Mouse (Mus musculus) gastrocnemius, postnatal 10 days (tissue): ENCODE results near the gene Fam98a. TPM values are rescaled to one million over a fixed set of nuclear protein-coding genes. Genes with fewer than 3 reads are reported as not detected.

Experiments used
- DNase-seq: peaks from one replicate; pipeline ENCODE4 v3.0.0; 2021; ENCODE audit warnings: mixed read lengths
- total RNA-seq, 2 experiments: library from RNA; stranded (reverse); gene quantifications; 2 replicates each; pipeline ENCODE4 v1.2.3; 2021

The Fam98a gene
- total RNA-seq, 2 experiments from 2014 or later = 29.4 to 37.8 TPM

- no peak for DNase-seq
Measured at GRCm38 (mm10) chr17:75522347-75523065, 29.2 kb downstream of the Fam98a start.

- no peak for DNase-seq
Measured at GRCm38 (mm10) chr17:75521236-75521842, 30.4 kb downstream of the Fam98a start.

GRCm38 (mm10) chr17:75519239-75519900 lies 32.4 kb downstream of the Fam98a start:
- DNase-seq = no peak

- DNase-seq = no peak
Measured at GRCm38 (mm10) chr17:75518181-75518901, 33.4 kb downstream of the Fam98a start.

- no peak for DNase-seq
Measured at GRCm38 (mm10) chr17:75516591-75516990, 35.2 kb downstream of the Fam98a start.

- DNase-seq = no peak
Measured at GRCm38 (mm10) chr17:75509257-75509656, 42.5 kb downstream of the Fam98a start.

GRCm38 (mm10) chr17:75506708-75507641 lies 44.8 kb downstream of the Fam98a start:
- no peak for DNase-seq

GRCm38 (mm10) chr17:75506097-75506675 lies 45.6 kb downstream of the Fam98a start:
- DNase-seq = no peak

GRCm38 (mm10) chr17:75505053-75505452 lies 46.7 kb downstream of the Fam98a start:
- no peak for DNase-seq

- DNase-seq = no peak
Measured at GRCm38 (mm10) chr17:75503031-75503430, 48.7 kb downstream of the Fam98a start.

GRCm38 (mm10) chr17:75498241-75498651 lies 53.5 kb downstream of the Fam98a start:
- no peak for DNase-seq

- no peak for DNase-seq
Measured at GRCm38 (mm10) chr17:75495213-75495612, 56.5 kb downstream of the Fam98a start.

Other genes starting within 250 kb of the Fam98a start
- gene Rasgrp3, start 116.0 kb downstream of the Fam98a start, total RNA-seq = 10 to 100 TPM; 38.2 to 39.7 TPM